Mouse (Mus musculus): Measurements from ENCODE around the gene Fam19a5. TPM values are rescaled to one million over a fixed set of nuclear protein-coding genes. Genes with fewer than 3 reads are reported as not detected.

Fam19a5 gene
- polyA plus RNA-seq, 1 experiment from 2014 or later = 33.3 TPM

GRCm38 (mm10) chr15:87671929-87672328 is 127.8 kb downstream of the Fam19a5 start:
- no peak overlapping the region for H3K4me3 ChIP-seq (ENCODE audit: low read depth, low read length)
- no peaks in the 10 kb centered on the region for H3K27me3 ChIP-seq (ENCODE audit: control insufficient read depth, insufficient read depth, low read length)
- 0 out of 2 replicates have a peak, but pooled peaks cover 6% of the 10 kb centered on the region for H3K4me1 ChIP-seq (ENCODE audit: control insufficient read depth, insufficient read depth, low read length)
- H3K9ac ChIP-seq (replicated peaks; ENCODE audit: low read depth, low read length) = no peak overlapping the region
- no peaks in the 10 kb centered on the region for H3K36me3 ChIP-seq (ENCODE audit: control insufficient read depth, insufficient read depth, low read length)
- no peak for ATAC-seq (ENCODE audit: low read depth)
- no peak overlapping the region for H3K27ac ChIP-seq (ENCODE audit: low read depth, low read length)
- 34% methylated on average over 9 of the region's 9 CpGs for WGBS
- no peaks in the 10 kb centered on the region for H3K9me3 ChIP-seq (ENCODE audit: control insufficient read depth, low read length)
- no peak overlapping the region for H3K4me2 ChIP-seq (ENCODE audit: low read depth, low read length)

DNA sequence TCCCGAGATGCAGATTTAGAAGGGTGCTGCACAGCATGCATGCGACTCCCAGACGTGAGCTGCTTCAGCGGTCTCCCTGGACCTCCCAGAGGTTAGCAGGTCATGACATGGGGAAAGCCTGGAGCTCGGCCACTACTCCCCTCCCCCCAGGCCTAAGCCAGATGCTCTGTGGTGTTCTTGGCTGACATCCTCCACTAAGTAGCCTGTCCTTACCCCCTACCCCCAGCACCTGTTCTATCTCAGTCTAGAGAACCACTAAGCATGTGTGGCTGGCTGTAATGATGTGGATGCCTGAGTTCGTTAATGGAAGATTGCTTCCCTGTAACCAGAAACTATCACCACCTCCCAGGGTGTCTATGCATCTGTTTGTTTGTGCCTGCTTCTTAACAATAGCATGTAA is 134.6 kb downstream of the Fam19a5 start:
- Histone ChIP-seq H3K36me3 (ENCODE audit: control insufficient read depth, insufficient read depth, low read length) (no peaks in the 10 kb centered on the region), H3K27me3 (ENCODE audit: control insufficient read depth, insufficient read depth, low read length) (no peaks in the 10 kb centered on the region), H3K4me1 (ENCODE audit: control insufficient read depth, insufficient read depth, low read length) (no peaks in the 10 kb centered on the region; the same call in 1 of the 2 replicates), H3K4me3 (ENCODE audit: low read depth, low read length) (no peak overlapping the region), H3K27ac (ENCODE audit: low read depth, low read length) (peak overlapping the region; percentile 5; the same call in 1 of the 2 replicates), H3K9ac (replicated peaks; ENCODE audit: low read depth, low read length) (no peak overlapping the region), H3K4me2 (ENCODE audit: low read depth, low read length) (no peak overlapping the region), H3K9me3 (ENCODE audit: control insufficient read depth, low read length) (no peaks in the 10 kb centered on the region)
- ATAC-seq (ENCODE audit: low read depth) = no peak
- WGBS = 52% methylated on average over 6 of the region's 6 CpGs

GRCm38 (mm10) chr15:87682410-87682809 is 138.3 kb downstream of the Fam19a5 start:
- Histone ChIP-seq H3K4me1 (ENCODE audit: control insufficient read depth, insufficient read depth, low read length) (no peaks in the 10 kb centered on the region; the same call in 1 of the 2 replicates), H3K9me3 (ENCODE audit: control insufficient read depth, low read length) (no peaks in the 10 kb centered on the region), H3K4me3 (ENCODE audit: low read depth, low read length) (no peak overlapping the region), H3K9ac (replicated peaks; ENCODE audit: low read depth, low read length) (no peak overlapping the region), H3K27ac (ENCODE audit: low read depth, low read length) (no peak overlapping the region), H3K36me3 (ENCODE audit: control insufficient read depth, insufficient read depth, low read length) (no peaks in the 10 kb centered on the region), H3K4me2 (ENCODE audit: low read depth, low read length) (no peak overlapping the region), H3K27me3 (ENCODE audit: control insufficient read depth, insufficient read depth, low read length) (no peaks in the 10 kb centered on the region)
- ATAC-seq (ENCODE audit: low read depth) = no peak
- 80% methylated on average over 3 of the region's 3 CpGs for WGBS

DNA sequence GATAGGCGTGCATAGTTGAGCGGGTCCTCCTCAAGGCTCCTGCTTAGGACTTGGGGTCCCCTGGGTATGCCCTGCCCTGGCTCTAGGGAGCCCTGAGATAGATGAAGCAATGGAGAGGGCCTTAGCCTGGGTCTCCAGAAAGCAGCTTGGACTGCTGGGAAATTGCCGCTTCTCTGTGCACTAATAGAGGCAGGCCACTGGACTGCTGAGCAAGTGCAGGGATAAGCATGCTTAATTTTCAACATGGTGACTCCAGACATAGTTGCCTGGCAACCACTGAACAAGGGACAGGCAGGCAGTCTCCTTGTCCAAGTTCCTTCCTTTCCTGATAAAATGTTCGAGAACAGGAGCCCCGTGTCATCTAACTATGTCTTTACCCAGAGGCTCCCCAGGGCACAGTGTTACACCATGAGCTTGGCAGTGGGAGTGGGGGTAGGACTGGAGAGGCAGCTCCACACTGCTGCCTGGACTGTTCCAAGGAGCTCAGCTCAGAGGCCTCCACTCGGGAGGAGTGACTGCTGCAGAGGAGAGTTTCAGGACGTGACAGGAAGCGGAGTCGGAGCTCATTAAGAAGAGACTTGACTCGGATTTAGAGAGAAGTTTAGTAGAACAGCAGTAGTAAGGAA is 142.4 kb downstream of the Fam19a5 start:
- peak; percentile 65; the same call in 1 of the 2 replicates for ATAC-seq (ENCODE audit: low read depth)

DNA sequence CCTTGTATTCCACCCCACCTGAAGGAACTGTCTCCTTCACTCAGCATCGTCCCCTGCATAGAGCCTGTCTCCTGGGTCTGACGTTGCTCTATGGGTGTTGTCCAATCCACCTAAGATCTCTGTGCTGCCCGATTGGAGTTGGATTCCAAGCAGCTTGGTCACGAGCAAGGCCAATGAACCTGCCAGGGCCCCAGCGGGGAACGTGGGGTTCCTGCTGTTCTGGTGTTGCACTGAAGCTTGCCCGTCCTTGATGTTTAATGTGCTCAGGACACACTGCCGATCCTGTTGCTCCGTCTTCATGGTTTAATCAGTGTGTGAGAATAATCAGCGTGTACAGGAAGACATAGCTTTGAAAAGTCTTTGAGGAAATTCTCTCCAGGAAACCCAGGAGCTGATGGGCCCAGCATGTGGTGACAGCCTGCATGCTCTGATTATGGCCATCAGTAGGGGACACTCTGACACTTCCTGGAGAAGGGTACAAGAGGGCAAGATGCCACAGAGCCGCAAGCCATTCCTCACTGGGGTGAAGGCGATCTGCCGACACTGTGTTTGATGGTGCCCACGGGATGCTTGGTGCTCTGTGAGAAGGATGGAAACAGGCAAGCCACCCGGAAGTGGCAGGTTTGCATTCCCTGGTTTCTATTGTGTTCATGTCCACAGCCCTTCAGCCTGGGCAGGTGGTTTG is 147.3 kb downstream of the Fam19a5 start:
- H3K27ac ChIP-seq (ENCODE audit: low read depth, low read length) = no peak overlapping the region
- no peak for ATAC-seq (ENCODE audit: low read depth)
- 73% methylated on average over 15 of the region's 15 CpGs for WGBS
- no peak overlapping the region for H3K9ac ChIP-seq (replicated peaks; ENCODE audit: low read depth, low read length)
- no peaks in the 10 kb centered on the region for H3K9me3 ChIP-seq (ENCODE audit: control insufficient read depth, low read length)
- no peak overlapping the region for H3K4me3 ChIP-seq (ENCODE audit: low read depth, low read length)
- no peaks in the 10 kb centered on the region for H3K36me3 ChIP-seq (ENCODE audit: control insufficient read depth, insufficient read depth, low read length)
- no peaks in the 10 kb centered on the region for H3K4me1 ChIP-seq (ENCODE audit: control insufficient read depth, insufficient read depth, low read length)
- H3K27me3 ChIP-seq (ENCODE audit: control insufficient read depth, insufficient read depth, low read length) = no peaks in the 10 kb centered on the region
- H3K4me2 ChIP-seq (ENCODE audit: low read depth, low read length) = no peak overlapping the region

More for the DNA sequence above, 142.4 kb downstream of the Fam19a5 start:
- no peaks in the 10 kb centered on the region for H3K9me3 ChIP-seq (ENCODE audit: control insufficient read depth, low read length)
- no peak overlapping the region for H3K4me2 ChIP-seq (ENCODE audit: low read depth, low read length)
- WGBS = 57% methylated on average over 10 of the region's 10 CpGs
- no peaks in the 10 kb centered on the region for H3K36me3 ChIP-seq (ENCODE audit: control insufficient read depth, insufficient read depth, low read length)
- H3K9ac ChIP-seq (replicated peaks; ENCODE audit: low read depth, low read length) = no peak overlapping the region
- no peaks in the 10 kb centered on the region for H3K4me1 ChIP-seq (ENCODE audit: control insufficient read depth, insufficient read depth, low read length)
- no peaks in the 10 kb centered on the region for H3K27me3 ChIP-seq (ENCODE audit: control insufficient read depth, insufficient read depth, low read length)
- H3K27ac ChIP-seq (ENCODE audit: low read depth, low read length) = no peak overlapping the region
- no peak overlapping the region for H3K4me3 ChIP-seq (ENCODE audit: low read depth, low read length)

GRCm38 (mm10) chr15:87691958-87692357 is 147.9 kb downstream of the Fam19a5 start:
- WGBS = 86% methylated on average over 4 of the region's 4 CpGs
- ATAC-seq (ENCODE audit: low read depth) = no peak
- H3K9ac ChIP-seq (replicated peaks; ENCODE audit: low read depth, low read length) = no peak overlapping the region
- no peak overlapping the region for H3K4me3 ChIP-seq (ENCODE audit: low read depth, low read length)
- H3K27ac ChIP-seq (ENCODE audit: low read depth, low read length) = no peak overlapping the region
- H3K9me3 ChIP-seq (ENCODE audit: control insufficient read depth, low read length) = no peaks in the 10 kb centered on the region
- H3K4me2 ChIP-seq (ENCODE audit: low read depth, low read length) = no peak overlapping the region
- H3K36me3 ChIP-seq (ENCODE audit: control insufficient read depth, insufficient read depth, low read length) = no peaks in the 10 kb centered on the region
- no peaks in the 10 kb centered on the region for H3K4me1 ChIP-seq (ENCODE audit: control insufficient read depth, insufficient read depth, low read length)
- no peaks in the 10 kb centered on the region for H3K27me3 ChIP-seq (ENCODE audit: control insufficient read depth, insufficient read depth, low read length)

DNA sequence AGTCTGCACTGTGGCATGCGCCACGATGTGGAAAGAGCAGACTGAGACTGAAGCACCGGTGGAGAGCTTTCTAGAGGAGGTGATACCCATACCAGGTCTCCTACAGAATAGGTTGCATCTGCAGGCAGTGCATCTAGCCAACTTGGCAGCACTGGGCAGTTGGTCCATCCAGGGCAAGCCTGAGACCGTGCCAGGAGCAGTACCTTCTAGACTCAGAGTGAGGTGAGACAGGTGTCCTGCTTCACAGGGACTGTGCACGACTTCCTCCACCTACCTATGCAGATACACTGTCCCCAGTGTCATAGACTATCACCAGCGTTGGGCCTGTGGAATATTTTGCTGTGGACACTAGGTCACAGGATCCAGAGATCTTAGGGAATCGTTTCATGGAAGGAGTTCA is 148.3 kb downstream of the Fam19a5 start:
- Histone ChIP-seq H3K36me3 (ENCODE audit: control insufficient read depth, insufficient read depth, low read length) (no peaks in the 10 kb centered on the region), H3K9ac (replicated peaks; ENCODE audit: low read depth, low read length) (no peak overlapping the region), H3K27me3 (ENCODE audit: control insufficient read depth, insufficient read depth, low read length) (no peaks in the 10 kb centered on the region), H3K4me3 (ENCODE audit: low read depth, low read length) (no peak overlapping the region), H3K4me2 (ENCODE audit: low read depth, low read length) (no peak overlapping the region), H3K4me1 (ENCODE audit: control insufficient read depth, insufficient read depth, low read length) (peaks cover 4% of the 10 kb centered on the region; the same call in 1 of the 2 replicates), H3K27ac (ENCODE audit: low read depth, low read length) (no peak overlapping the region), H3K9me3 (ENCODE audit: control insufficient read depth, low read length) (no peaks in the 10 kb centered on the region)
- WGBS = 98% methylated on average over 7 of the region's 7 CpGs
- no peak for ATAC-seq (ENCODE audit: low read depth)

DNA sequence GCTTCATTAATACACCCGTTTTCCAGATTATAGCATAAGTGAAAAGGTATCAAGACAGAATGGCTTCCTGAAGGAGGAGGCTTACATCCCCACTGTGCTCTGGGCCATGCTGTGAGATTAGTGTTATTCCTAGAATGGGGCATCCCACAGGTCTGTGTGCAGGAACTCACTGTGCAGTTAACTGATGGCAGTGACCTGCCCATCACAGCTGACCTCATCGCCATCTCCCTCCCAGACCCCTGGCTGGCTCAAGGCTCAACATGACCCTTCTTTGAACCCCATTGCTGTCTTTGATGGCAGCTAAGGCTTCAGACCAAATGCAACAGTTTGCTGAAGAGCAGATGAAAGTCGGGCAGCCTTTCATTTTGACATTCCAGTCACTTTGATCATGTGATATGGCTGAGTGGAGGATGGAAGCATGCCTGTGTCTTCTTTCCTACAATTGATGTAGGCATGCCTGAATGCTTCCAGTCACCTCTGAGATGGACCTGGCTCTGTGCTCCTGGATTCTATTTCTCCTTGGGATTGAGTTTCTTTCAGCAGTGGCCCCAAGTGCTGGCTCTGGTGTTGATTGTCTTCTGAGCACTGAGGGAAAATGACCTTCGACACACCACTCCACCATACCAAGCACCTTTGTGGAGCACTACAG is 148.9 kb downstream of the Fam19a5 start:
- 91% methylated on average over 4 of the region's 4 CpGs for WGBS

More for the DNA sequence above, 148.9 kb downstream of the Fam19a5 start:
- H3K4me1 ChIP-seq (ENCODE audit: control insufficient read depth, insufficient read depth, low read length) = peaks cover 6% of the 10 kb centered on the region; the same call in 1 of the 2 replicates
- no peak overlapping the region for H3K4me2 ChIP-seq (ENCODE audit: low read depth, low read length)
- H3K27ac ChIP-seq (ENCODE audit: low read depth, low read length) = no peak overlapping the region
- no peaks in the 10 kb centered on the region for H3K36me3 ChIP-seq (ENCODE audit: control insufficient read depth, insufficient read depth, low read length)
- H3K9me3 ChIP-seq (ENCODE audit: control insufficient read depth, low read length) = no peaks in the 10 kb centered on the region
- H3K9ac ChIP-seq (replicated peaks; ENCODE audit: low read depth, low read length) = no peak overlapping the region
- H3K27me3 ChIP-seq (ENCODE audit: control insufficient read depth, insufficient read depth, low read length) = no peaks in the 10 kb centered on the region
- no peak for ATAC-seq (ENCODE audit: low read depth)
- no peak overlapping the region for H3K4me3 ChIP-seq (ENCODE audit: low read depth, low read length)

Measured in neural tube, embryonic 14.5 days (tissue).